Mouse (Mus musculus): Measurements from ENCODE around the gene 1700012B07Rik. TPM values are rescaled to one million over a fixed set of nuclear protein-coding genes. Genes with fewer than 3 reads are reported as not detected.

1700012B07Rik gene
- polyA plus RNA-seq, 1 experiment from 2014 or later = not detected

DNA sequence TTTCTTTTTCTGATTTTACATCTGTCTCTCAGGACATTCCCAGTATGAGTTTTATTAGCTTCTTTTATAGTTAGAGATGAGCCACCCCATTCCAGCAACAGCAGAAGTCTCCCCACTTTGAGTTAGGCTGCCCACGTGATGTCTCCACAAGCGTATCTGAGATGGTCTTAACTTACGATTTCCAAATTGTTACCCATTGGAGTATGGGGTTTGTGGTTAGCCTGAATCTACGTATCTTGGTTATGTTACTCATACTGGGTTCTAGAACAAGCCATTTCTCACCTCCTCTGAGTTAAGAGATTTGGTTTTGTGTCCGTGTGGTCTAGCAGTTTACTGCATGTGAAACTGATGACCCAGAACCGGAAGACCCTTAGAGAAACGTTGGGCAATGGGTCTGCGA is 37.6 kb downstream of the 1700012B07Rik start:
- Histone ChIP-seq H3K36me3 (no peaks in the 10 kb centered on the region), H3K27me3 (replicated peaks) (no peaks in the 10 kb centered on the region), H3K4me3 (replicated peaks) (no peak overlapping the region), H3K4me1 (no peaks in the 10 kb centered on the region), H3K4me2 (no peak overlapping the region), H3K9me3 (no peaks in the 10 kb centered on the region), H3K27ac (no peak overlapping the region), H3K9ac (no peak overlapping the region)
- 87% methylated on average over 8 of the region's 8 CpGs for WGBS
- ATAC-seq (ENCODE audit: insufficient read depth, low FRiP score, low read depth) = no peak

DNA sequence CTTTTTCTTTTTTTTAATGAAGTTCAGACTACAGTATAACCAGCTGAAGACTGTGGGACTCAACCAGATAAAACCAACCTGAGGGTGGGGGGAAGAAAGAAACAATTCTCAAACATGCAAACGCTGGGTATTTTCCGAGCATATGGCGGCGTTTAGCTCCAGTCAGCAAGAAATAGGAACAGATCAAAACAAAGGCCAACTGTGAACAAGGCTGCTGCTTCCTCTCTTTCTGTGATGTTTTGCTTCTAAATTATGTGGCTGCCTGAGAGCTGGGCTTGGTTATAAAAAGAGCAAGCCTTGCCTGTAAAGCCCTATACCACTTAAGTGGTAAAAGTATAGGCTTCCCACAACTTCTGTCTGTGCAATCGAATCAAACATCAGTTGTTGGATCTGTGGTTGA is 42.5 kb downstream of the 1700012B07Rik start:
- H3K9me3 ChIP-seq = no peaks in the 10 kb centered on the region
- 82% methylated on average over 5 of the region's 5 CpGs for WGBS
- ATAC-seq (ENCODE audit: insufficient read depth, low FRiP score, low read depth) = no peak
- no peak overlapping the region for H3K9ac ChIP-seq
- no peak overlapping the region for H3K4me3 ChIP-seq (replicated peaks)
- no peak overlapping the region for H3K27ac ChIP-seq
- no peak overlapping the region for H3K4me2 ChIP-seq
- H3K36me3 ChIP-seq = no peaks in the 10 kb centered on the region
- H3K4me1 ChIP-seq = no peaks in the 10 kb centered on the region
- H3K27me3 ChIP-seq (replicated peaks) = no peaks in the 10 kb centered on the region

DNA sequence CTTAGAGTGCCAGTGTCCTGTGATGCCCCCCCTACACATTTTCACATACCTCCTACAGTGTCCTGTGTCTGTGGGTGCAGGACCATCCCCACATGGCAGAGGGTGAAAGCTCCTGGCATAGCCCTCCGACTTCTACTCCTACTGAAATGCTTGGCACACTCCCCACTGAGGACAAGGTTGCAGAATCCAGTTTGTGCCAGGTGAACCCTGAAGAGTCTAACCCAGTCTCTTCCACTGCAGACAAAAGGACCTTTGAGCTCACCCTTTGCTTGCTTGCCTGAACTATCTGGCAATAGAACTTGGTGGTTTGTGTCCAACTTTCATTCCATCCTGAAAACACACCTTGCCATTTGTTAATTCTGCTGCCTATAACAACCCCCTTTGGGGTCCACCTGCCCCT is 56.5 kb downstream of the 1700012B07Rik start:
- Histone ChIP-seq H3K36me3 (no peaks in the 10 kb centered on the region), H3K4me3 (replicated peaks) (no peak overlapping the region), H3K4me2 (no peak overlapping the region), H3K4me1 (no peaks in the 10 kb centered on the region), H3K27me3 (replicated peaks) (no peaks in the 10 kb centered on the region), H3K9me3 (no peaks in the 10 kb centered on the region), H3K9ac (no peak overlapping the region), H3K27ac (no peak overlapping the region)
- ATAC-seq (ENCODE audit: insufficient read depth, low FRiP score, low read depth) = no peak
- WGBS = 73% methylated on average over 1 of the region's 1 CpGs

DNA sequence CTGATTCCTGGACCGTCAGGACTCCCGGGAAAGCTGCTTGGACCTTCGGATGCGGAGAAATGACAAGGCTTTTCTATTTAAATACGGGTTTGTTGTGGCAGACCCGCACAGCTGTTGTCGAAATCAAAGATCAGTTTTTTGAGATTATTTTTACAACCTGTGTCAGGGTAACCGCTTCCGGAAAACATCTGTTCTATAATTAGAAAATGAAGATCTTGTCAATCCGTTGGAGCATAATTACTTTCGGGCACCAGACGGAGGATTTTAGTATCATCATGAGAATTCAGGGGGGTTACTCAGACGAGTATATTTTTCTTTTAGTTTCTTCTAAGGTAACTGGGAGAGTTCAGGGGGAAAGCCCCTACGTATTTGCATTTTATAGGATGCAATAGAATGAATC is 57.7 kb downstream of the 1700012B07Rik start:
- 88% methylated on average over 14 of the region's 14 CpGs for WGBS
- no peak overlapping the region for H3K9ac ChIP-seq
- ATAC-seq (ENCODE audit: insufficient read depth, low FRiP score, low read depth) = no peak

GRCm38 (mm10) chr11:109769091-109769490 is 58.8 kb downstream of the 1700012B07Rik start:
- H3K27ac ChIP-seq = no peak overlapping the region
- H3K4me2 ChIP-seq = no peak overlapping the region
- WGBS = 80% methylated on average over 5 of the region's 5 CpGs
- no peaks in the 10 kb centered on the region for H3K36me3 ChIP-seq
- no peak overlapping the region for H3K4me3 ChIP-seq (replicated peaks)
- no peak overlapping the region for H3K9ac ChIP-seq
- no peaks in the 10 kb centered on the region for H3K27me3 ChIP-seq (replicated peaks)
- no peaks in the 10 kb centered on the region for H3K4me1 ChIP-seq
- H3K9me3 ChIP-seq = no peaks in the 10 kb centered on the region
- ATAC-seq (ENCODE audit: insufficient read depth, low FRiP score, low read depth) = no peak

More for the DNA sequence above, 57.7 kb downstream of the 1700012B07Rik start:
- Histone ChIP-seq H3K9me3 (no peaks in the 10 kb centered on the region), H3K4me3 (replicated peaks) (no peak overlapping the region), H3K27ac (no peak overlapping the region), H3K4me2 (no peak overlapping the region), H3K36me3 (no peaks in the 10 kb centered on the region), H3K4me1 (no peaks in the 10 kb centered on the region), H3K27me3 (replicated peaks) (no peaks in the 10 kb centered on the region)

DNA sequence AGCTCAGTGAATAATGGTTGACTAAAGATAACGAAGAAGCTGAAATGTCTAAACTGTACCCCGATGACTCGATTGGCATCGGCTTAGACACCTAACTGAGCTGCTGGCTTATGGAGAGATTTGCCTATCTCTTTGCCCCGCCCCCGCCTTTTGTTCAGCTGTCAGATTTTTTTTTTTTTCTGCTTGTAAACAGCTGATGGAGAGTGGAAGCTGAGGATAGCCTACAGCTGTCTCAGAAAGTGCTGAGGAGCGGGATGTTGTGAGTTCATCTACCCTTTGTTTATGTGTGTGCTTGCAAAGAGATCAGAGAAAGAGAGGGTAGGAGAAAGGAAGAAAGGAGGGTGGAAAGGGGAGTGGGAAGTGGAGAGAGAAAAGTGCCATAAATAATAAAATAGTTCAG is 67.8 kb downstream of the 1700012B07Rik start:
- Histone ChIP-seq H3K27ac (no peak overlapping the region), H3K9ac (no peak overlapping the region), H3K9me3 (no peaks in the 10 kb centered on the region), H3K4me3 (replicated peaks) (no peak overlapping the region), H3K4me1 (no peaks in the 10 kb centered on the region), H3K36me3 (no peaks in the 10 kb centered on the region), H3K4me2 (no peak overlapping the region), H3K27me3 (replicated peaks) (no peaks in the 10 kb centered on the region)
- 77% methylated on average over 7 of the region's 7 CpGs for WGBS
- ATAC-seq (ENCODE audit: insufficient read depth, low FRiP score, low read depth) = no peak

DNA sequence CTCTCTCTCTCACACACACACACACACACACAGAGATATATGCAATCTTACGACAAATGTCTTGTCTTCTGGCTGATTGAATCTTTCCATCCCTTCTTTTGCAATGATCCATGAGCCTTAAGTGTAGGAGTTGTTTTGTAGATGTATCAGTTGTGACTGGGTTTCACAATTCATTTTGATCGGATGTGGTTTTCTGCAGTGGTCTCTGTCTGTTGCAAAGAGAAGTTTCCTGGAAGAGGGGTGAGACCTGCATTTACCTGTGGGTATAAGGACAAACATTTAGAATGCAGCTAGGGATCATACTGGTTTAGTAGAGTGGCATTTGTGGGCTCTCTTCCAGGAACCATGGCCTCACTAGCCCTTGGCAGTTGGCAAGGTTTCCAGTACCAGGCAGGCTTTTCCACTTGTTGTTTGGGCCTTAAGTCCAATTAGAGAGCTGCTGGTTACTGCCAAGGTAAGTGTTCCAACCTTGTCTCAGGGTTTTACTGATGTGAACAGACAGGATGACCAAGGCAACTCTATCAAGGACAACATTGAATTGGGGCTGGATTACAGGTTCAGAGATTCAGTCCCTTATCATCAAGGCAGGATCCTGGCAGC is 69.1 kb downstream of the 1700012B07Rik start:
- 91% methylated on average over 2 of the region's 2 CpGs for WGBS
- Histone ChIP-seq H3K36me3 (no peaks in the 10 kb centered on the region), H3K4me3 (replicated peaks) (no peak overlapping the region), H3K4me1 (no peaks in the 10 kb centered on the region), H3K9me3 (no peaks in the 10 kb centered on the region), H3K27ac (no peak overlapping the region), H3K4me2 (no peak overlapping the region), H3K9ac (no peak overlapping the region), H3K27me3 (replicated peaks) (no peaks in the 10 kb centered on the region)
- ATAC-seq (ENCODE audit: insufficient read depth, low FRiP score, low read depth) = no peak

- 0 out of 2 replicates have a peak, but pooled peaks cover 2% of the 10 kb centered on the region for H3K4me1 ChIP-seq
- no peak overlapping the region for H3K4me3 ChIP-seq (replicated peaks)
- no peak for ATAC-seq (ENCODE audit: insufficient read depth, low FRiP score, low read depth)
- H3K4me2 ChIP-seq = no peak overlapping the region
- no peak overlapping the region for H3K27ac ChIP-seq
- 78% methylated on average over 7 of the region's 7 CpGs for WGBS
- no peaks in the 10 kb centered on the region for H3K36me3 ChIP-seq
- no peaks in the 10 kb centered on the region for H3K27me3 ChIP-seq (replicated peaks)
- no peak overlapping the region for H3K9ac ChIP-seq
- H3K9me3 ChIP-seq = no peaks in the 10 kb centered on the region
Measured at GRCm38 (mm10) chr11:109754105-109754602, 73.7 kb downstream of the 1700012B07Rik start.

DNA sequence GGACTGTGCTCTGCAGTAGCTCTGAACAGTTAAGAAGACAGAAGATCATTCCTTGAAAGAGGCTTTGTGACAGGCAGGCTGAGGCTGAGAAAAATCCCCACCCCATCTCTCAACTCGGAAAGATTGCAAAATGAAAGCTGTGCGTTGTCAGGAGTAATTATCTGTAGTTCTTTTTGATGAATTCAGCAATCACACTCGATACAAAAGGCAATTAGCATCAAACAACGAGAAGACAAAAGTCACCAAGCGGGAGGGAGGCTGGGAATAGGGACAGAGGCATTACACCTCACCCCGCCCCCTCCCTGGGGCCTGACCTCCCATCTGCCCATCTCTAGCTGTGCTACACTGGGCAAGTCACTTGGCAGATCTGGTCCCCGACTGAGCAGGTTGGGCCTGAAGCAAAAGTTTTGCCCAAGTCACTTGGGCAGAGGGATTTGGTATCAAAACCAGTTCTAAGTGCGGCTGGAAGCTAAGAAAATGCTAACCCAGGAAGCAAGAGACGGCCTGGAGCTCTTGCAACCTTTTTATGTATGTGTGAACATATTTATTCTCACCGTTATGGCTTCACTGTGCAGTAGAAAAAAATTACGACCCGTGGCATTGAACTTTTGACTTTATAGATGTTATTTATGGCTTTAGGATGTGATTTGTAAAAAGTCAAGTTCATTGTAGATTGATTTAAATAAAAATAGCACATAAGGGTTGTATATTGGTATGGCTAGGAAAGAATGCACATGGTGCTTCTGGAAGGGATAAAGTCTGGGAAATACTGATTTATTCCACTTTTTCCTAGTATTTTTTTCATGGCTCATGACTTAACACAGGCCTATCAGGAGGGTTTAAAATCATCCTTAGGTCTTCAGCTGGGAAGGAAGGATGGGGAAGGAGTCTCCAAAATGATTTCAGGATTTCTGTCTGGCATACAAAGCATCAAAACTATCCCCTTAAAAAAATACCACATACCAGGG is 75.9 kb downstream of the 1700012B07Rik start:
- Histone ChIP-seq H3K36me3 (no peaks in the 10 kb centered on the region), H3K4me3 (replicated peaks) (no peak overlapping the region), H3K27ac (no peak overlapping the region), H3K27me3 (replicated peaks) (no peaks in the 10 kb centered on the region), H3K9ac (no peak overlapping the region), H3K4me2 (no peak overlapping the region), H3K9me3 (no peaks in the 10 kb centered on the region), H3K4me1 (0 out of 2 replicates have a peak, but pooled peaks cover 2% of the 10 kb centered on the region)
- WGBS = 53% methylated on average over 12 of the region's 12 CpGs
- no peak for ATAC-seq (ENCODE audit: insufficient read depth, low FRiP score, low read depth)

DNA sequence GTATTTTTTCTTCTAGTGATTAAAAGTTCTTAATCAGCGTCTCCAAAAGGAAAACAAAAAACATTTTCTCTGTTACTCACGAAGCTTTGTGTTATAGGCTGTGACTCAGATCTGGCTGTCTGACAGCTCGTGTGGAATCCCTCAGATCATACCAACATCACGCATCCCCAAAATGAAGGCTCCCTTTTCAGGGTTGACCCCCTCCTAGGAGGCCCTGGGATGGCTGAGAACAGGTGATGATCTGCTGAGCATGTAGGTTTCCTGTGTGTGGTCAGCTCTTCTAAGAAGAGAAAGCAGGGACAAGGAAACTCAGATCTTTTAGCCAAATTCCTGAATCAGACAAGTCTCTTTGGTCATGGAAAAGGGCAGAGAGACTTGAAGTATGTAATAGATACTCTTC is 82.6 kb downstream of the 1700012B07Rik start:
- Histone ChIP-seq H3K27ac (no peak overlapping the region), H3K36me3 (no peaks in the 10 kb centered on the region), H3K4me2 (no peak overlapping the region), H3K9ac (no peak overlapping the region), H3K4me1 (no peaks in the 10 kb centered on the region), H3K27me3 (replicated peaks) (no peaks in the 10 kb centered on the region), H3K9me3 (no peaks in the 10 kb centered on the region), H3K4me3 (replicated peaks) (no peak overlapping the region)
- ATAC-seq (ENCODE audit: insufficient read depth, low FRiP score, low read depth) = no peak
- WGBS = 73% methylated on average over 4 of the region's 4 CpGs

DNA sequence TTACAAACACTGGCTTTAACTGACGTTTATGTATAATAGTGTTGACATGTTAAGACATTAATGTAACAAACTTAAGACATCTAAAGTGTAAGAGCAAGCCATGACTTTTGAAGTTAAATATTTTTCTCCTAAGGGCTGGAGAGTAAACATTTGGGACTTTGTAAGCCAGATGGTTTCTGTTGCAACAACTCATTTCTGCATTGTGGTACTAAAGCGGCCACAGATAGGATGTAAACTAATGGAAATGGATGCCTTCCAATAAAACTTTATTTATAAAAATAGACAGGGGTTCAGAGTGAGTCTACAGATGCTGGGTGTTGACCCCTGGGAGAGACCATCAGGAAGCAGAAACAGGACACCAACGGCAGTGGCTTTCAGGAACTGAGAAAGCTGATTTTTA is 89.9 kb downstream of the 1700012B07Rik start:
- Histone ChIP-seq H3K4me1 (no peaks in the 10 kb centered on the region), H3K27me3 (replicated peaks) (no peaks in the 10 kb centered on the region), H3K36me3 (no peaks in the 10 kb centered on the region), H3K9me3 (no peaks in the 10 kb centered on the region), H3K27ac (no peak overlapping the region), H3K4me2 (no peak overlapping the region), H3K4me3 (replicated peaks) (no peak overlapping the region), H3K9ac (no peak overlapping the region)
- ATAC-seq (ENCODE audit: insufficient read depth, low FRiP score, low read depth) = peak; percentile 31; the same call in 1 of the 2 replicates
- 36% methylated on average over 3 of the region's 3 CpGs for WGBS

All from stomach, embryonic 15.5 days (tissue).